Mouse (Mus musculus) embryo, embryonic 9.5 days (tissue): Measurements from ENCODE around the gene Rps6kl1.
"Not testable (repeated sequence)": the region's sequence is repeated elsewhere in the genome, so short reads cannot be mapped to it uniquely, and the experiment has no call there.

ENCODE experiments used
- DNase-seq: peaks from one replicate; pipeline ENCODE4 v3.0.0-alpha.2; 2017; ENCODE audit errors: extremely low spot score

Rps6kl1 gene

DNA sequence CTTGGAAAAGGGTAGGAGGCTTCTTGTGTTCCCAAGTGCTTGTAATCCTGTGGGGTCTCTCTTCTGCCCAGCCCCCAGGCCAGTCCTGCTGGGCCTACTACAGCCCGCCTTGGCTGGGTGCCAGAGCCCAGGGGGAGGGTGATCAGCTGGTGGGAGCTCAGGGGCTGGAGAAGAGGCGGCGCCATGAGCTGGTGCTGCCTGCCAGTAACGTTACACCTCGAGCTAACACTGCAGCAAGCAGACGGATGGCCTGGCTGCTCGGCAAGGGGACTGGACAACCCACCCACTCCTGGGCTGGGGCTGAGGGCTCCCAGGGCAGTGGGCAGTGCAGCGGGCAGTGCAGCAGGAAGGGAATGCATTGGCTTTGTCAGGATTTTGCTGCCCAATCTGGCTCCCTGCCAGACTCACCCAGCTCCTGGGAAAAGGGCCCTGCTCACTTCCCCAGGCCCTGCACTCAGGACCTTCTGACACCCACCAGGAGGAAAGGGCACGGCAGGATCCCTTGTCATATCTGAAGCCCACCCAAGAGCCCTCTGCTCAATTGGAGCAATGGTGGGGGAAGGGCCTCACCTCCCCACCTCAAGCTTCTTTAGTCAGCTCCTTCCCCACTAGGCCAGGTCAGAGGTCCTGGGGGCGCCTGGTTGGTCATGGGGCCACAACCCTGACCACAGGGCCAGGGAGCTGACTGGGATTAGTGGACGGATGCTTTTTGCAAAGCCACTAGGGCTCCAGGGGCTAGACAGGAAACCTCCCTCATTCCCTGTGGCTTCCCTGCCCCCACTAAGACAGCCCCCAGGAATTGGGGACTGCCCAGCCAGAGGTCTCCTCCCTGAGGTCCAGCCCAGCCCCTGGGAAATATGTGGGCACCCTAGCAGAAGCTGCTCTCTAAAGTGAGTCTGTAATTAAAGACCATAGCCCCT, 25.1 kb upstream of the Rps6kl1 start:
- peak; percentile 53 for DNase-seq

DNA sequence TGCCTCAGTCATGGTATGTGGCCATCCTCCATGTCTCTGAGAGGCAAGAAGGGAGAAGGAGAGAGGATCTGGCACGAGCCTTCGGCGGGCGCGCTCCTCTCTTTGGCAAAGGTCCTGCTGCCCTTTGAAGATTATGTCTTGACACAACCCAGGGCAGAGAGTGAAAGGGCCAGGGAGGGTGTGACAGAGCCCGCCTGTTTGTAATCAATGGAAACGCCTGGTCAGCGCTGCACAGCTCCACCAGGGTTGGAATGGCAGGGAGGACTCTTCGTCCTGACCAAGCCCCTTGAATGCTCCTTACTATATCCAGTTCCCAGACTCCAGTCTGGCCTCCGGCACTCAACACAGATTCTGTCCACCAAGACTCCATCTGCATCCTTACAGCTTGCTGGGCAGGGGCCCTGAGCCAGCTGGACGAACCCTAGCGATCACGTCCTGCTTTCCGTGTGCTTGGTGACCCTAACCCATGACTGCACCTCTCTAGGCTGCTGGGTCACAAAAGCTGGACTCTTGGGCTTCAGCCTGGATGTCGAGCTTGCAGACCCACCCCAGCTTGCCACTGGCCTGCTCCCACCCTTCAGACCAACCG, 24.1 kb upstream of the Rps6kl1 start:
- no peak for DNase-seq

DNA sequence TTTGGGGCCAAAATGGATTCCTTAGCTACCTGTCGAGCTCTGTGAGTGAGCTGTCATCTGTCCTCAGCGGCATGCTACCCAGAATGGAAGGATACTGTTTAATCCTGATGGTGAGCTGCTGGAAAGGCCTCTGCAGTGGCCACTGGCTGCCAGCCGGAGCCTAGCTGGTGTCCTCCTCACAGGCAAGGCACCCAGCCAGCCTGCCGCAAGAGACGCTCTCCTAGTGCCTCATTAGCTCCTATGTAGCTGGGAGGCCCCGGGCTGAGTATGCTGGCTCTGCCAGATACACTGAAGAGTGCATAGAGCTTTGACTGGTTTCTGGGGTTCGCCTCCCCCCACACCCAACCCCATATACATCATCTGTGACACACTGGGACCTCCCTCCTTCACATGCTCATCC, 23.0 kb upstream of the Rps6kl1 start:
- DNase-seq: no peak

DNA sequence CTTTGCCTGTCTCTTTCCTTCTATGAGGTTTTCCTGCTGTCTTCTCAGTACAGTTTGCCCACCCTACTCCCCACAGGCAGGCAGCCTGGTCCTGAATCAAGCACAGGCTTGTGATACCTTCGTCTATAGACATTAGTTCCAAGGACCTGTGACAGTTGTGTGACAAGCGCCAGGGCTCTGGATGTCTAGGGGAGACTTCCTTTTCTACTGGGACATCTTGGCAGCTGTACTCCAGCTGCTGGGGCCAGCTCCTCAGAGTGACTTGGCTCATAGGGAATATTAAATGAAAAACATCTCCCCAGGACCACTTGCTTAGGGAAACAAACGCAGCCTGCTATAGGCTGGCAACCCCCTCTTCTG, 19.9 kb upstream of the Rps6kl1 start:
- no peak for DNase-seq

DNA sequence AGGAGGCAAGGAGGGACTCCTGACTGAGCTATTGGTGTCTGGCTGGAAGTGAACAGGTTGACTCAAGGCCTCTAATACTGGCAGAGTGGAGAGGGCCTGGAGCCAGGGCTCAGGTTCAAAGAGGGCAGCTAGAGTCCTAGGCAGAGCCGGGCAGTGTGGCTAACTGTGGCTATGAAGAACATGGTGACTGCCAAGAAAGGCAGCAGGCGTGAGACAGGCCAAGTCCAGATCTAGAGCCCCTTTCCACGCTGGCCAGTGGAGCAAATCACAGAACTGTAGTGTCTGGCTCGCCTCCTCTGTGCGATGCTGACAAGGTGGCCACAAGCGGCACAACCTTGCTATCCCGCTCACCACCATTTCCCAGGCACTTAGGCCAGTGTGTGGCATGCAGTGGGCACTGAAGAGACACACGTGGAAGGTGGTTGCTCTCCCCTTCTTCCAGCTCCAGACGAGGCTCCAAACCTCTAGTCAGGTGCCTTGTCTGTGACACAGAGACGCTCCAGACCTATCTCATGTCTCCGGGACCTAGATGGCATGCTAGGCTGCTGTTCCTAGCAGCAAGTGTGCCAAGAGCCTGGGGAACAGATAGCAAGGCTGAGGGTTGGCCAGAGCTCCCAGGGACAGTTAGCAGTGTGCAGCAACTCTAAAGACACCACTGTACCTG, 19.4 kb upstream of the Rps6kl1 start:
- DNase-seq: no peak

DNA sequence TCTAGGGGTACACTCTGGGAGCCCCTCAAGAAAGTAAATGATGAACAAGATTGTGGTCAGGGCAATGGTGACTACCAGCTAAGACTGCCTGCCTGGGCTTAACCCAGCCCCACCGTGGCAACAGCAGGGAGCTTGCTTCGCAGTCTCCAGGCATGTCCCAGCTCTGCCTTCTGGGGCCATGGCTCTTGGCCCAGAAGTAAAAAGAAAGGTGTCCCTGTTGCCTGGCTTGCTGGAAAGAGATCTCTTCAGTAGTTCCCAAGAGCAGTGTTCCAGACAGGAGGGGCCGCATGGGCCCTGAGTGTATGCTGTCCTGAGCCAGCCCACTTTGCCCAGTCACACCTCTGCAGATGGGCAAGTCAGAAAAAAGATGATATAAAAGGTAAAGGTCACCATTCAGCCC, 18.8 kb upstream of the Rps6kl1 start:
- no peak for DNase-seq

DNA sequence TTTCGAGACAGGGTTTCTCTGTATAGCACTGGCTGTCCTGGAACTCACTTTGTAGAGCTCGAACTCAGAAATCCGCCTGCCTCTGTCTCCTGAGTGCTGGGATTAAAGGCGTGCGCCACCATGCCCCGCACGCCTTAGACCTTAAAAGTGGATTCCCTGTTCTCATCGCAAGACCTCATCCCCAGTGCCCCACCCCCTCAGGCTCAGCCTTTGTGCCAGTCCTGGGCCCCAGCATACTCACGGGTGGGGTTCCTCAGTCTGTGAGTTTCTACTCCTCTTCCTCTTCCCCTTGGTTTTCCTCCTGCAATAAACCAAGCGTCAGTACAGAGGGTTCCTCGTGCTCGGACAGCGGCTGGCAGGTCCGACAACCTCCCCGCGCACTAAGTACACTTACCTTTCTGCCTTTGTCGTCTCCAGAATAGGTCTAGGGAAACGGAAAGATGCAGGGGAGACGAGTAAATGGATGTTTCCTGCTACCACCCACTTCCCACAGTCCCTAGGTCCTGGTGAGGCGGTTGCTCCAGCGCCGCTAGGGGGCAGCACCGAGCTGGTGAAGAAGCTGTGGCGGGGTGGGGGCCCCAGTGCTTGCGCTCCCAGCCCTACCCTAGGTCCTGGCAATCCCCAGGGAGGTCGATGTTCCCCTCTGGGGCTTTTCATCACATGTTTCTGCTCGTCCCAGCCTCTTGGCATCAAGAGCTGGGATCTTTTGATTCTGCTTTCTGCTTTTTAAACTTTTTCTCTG, 18.2 kb upstream of the Rps6kl1 start:
- peak; percentile 78 for DNase-seq

DNA sequence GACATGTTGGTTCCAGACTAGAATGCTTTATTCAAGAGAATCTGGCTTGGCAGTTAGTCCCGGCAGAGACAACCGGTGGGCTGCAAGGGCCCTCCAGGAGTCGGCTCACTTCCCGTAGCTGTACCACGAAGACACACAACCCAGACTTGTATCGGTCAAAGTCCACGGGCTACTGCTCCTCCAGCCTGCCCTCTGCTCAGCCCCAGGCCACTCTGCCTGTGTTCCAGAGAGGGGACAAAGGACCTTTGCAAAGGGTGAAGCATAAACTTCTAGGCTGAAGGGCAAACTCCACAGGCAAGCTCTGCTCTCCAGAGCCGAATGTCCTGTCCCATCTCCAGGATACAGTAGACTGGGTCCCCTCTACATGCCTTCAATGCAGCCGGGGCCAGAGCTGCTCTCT, 15.6 kb upstream of the Rps6kl1 start:
- DNase-seq: no peak

DNA sequence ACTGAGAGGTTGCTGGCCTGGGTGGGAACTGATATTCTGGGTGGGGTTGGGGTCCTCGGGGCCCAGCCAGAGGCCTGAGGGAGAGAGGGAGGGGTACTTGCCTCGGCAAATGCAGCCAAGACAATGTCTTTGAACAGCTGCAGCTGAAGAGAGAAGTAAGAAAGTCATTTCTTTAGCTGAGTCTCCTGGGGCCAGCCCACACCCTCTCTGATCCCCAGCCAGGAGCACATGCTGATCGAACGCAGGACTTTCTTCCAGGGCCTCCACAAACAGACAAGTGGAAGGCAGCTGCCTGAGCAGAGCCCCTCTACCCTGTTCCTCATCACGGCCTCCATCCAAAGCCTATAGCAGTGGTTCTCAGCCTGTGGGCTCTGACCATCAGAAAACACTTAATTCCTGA, 13.9 kb upstream of the Rps6kl1 start:
- DNase-seq: no peak

DNA sequence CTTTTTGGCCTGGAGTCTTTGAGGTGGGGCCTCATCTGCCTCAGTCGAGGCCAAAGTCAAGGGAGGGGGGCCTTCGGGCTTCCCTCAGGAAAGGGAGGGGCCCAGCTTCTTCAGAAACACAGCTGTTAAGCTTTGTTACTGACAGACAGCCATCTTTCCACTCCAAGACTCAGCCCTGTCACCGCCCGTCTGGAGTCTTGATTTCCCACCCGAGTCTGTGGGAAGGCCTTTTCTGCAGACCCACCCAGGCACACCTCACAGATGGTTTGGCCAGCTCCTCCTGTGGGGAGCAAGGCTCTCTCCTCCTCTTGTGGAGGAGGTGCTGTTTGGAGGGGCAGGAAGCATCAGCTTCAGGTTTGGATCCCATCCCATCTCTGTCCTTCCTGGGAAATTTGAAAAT, 8.5 kb upstream of the Rps6kl1 start:
- no peak for DNase-seq

DNA sequence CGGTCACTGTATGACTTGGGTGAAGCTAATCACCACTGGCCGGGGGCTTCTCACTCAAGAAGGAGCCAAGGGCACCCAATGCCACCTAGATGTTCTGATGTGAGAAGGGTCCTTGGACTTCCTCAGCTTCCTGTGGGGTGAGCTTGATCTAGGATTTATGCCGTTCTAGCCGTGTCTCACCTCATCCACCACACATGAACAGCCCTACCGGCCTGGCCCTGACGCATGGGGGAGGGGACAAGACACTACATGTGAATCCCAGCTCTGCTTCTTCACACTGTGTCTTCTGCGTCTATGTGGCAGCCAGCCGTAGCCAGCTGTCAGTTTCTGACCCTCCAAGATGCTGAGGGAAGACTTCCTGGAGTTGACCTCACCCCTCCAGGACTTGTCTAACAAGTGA, 7.7 kb upstream of the Rps6kl1 start:
- no peak for DNase-seq

DNA sequence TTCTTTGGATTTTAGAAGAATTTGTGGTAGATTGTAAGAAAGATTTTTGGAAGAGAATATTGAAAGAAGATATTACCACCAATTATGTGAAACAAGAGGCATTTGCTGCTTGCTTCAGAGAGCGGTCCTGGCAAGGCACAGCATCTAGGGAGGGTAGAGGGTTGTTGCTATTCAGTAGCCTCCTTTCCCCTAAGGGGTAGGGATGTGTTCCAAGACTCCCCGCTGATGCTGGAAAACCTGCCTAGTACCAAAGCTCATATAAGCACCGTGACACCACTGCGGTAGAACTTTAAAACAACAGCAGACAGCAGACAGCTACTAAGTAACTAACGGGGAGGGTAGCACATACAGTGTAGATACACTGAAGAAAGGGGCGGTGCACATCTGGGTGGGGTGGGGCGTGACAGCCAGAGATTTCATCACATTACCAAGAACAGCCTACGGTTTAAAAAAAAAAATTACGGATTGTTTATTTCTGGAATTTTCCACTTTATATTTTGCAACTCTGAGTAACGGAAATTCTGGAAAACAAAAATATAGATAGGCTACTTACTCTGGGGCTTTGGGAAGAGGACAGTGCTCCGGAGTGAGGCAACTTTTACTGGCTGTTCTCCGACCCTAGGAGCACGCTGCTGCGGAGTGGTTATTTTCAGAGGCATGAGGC, 6.9 kb upstream of the Rps6kl1 start:
- DNase-seq: no peak

DNA sequence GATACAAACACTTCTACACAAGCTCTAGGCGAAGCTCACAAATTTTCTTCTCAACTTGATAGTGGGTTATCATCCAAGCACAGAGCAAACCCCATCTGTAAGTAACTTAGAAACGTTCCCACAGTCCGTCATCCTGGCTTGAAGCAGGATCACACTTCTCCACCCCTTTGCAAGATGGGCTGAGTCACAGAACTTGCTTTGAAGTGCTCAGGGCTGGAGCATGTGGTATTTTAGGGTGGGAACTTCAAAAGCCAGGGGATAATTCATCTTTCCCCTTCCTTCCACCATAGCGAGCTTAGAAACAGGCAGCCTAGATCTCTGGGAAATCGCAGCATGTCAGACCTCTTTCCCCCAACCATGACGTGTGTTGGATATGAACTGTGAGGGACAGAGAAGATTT, 5.3 kb upstream of the Rps6kl1 start:
- DNase-seq: no peak

DNA sequence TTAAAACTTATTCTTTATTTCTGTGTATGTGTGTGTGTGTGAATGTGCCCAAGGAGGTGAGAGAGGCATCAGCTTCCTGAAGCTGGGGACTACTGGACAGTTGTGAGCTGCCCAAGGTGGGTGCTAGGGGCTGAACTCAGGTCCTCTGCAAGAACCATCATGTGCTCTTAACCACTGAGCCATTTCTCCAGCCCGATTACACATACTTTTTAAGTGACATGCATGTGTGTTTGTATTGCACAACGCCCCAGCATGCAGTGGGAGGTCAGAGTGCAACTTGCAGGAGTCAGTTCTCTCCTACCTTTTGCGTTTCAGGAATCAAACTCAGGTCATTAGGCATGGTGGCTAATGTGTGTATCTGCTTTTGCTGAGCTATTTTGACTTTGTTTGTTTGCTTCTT, 1.9 kb upstream of the Rps6kl1 start:
- no peak for DNase-seq

DNA sequence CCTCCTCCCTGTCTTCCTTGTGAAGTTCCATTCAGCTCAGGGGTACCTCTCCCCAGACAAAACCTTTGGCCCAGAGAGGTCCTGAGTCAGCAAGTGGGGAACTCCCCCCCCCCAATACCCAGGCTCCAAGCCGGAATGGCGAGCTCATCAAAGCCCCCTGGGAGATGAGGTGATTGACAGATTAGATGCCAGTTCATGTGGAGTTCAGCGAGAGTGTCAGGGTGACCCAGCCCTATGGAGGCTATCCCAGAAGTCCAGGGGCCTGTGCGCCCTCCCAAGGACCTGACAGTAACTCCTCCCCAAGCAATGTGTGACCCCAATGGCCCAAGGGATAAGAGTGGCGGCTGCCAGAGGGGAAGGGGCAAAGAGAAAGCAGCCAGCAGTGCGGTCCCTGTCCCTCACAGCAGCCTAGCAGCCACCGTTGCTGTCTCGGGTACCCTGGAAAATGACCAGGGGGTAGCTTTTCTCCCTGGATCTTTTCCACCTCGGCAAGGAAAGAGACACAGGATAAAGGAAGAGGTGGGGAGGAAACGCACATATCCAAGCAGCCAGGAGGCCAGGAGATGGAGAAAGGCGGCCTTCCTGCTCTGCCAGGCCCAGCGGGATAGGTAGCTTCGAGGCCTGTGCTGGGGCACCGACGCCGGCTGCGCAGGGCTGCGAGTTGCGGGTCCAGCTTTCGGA, 603 bp downstream of the Rps6kl1 start:
- DNase-seq: no peak

DNA sequence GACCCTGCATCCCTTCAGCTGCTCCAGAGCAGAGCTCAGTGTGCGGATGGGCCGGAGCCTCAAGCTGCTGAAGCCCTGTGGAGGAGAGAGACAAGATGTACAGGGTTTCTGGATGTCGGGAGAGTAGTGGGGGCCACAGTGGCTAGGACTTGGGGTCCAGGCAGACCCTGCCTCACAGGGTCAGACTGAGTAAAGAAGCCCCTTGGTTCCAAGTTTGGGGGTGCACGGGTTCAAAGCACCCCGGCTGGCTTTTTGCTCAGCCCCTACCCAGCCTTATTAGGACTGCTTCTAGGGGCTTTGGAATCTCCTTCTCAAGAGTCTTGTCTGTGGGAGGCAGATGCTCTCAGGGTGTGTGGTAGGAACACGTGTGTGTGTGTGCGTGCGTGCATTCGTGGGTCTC, 4.2 kb downstream of the Rps6kl1 start:
- DNase-seq: no peak

DNA sequence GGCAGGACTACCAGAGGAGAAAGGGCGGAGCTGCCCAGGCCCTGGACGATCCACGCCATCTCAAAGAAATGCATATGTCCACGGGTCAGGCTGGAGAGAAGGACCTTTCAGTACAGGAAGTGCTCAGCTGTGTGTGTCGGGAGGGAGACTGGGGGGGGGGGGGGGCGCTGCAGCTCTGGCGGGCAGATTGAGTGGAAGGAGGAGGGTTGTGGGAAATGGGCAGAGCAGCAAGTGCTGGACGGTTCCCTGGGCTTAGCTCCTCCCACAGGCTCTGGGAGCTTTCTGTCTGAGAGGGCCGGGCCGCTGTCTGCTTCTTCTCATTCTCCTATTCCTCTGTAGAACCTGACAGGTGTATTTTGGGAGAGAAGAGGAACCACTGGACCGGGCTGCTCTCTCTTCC, 4.7 kb downstream of the Rps6kl1 start:
- no peak for DNase-seq

DNA sequence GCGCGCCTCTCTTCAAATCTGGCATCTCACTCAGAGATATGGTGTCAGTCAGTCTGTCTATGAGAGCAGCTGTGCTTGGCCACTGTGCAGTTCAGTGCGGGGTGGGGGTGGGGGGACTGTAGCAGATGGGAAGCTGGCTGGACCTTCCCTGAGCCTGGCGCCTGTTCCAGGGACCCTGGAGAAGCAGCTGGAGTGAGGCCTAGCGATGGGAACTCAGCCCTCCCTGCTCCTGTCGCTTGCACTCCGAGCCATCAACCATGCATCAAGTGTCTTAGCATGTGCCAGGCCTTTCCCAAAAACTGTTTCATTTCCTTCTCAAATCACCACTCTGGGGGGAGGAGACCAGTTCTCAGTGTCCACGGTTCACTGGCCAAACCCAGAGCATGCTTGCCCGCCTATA, 5.4 kb downstream of the Rps6kl1 start:
- DNase-seq: no peak

DNA sequence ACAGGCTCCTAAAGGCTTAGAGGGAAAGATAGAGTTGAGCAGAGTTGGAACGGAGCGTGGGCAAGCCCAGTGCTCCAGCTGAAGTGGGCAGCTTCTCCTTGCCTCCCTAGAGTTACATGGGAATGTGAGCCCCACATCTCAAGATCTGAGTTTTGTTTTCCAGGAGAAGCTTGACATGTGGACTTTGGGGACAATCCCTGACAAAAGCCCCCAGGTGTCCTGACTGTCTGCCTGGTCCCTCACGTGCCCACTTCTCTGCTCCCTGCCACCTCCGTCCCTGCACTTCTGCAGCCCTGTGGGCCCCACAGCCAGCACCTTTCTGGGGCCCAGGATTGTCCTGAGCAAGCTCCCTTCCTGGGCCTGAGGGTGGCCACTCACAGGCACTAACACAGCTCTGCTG, 6.2 kb downstream of the Rps6kl1 start:
- DNase-seq: no peak

DNA sequence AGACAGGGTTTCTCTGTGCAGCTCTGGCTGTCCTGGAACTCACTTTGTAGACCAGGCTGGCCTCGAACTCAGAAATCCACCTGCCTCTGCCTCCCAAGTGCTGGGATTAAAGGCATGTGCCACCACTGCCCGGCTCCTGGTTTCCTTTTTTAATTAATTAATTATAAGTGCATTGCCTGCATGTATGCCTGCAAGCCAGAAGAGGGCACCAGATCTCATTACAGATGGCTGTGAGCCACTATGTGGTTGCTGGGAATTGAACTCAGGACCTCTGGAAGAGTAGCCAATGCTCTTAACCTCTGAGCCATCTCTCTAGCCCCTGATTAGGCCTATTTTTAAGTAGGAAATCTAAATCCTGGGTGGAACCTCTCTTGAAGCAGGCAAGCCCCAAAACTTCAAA, 6.8 kb downstream of the Rps6kl1 start:
- not testable (repeated sequence) for DNase-seq

DNA sequence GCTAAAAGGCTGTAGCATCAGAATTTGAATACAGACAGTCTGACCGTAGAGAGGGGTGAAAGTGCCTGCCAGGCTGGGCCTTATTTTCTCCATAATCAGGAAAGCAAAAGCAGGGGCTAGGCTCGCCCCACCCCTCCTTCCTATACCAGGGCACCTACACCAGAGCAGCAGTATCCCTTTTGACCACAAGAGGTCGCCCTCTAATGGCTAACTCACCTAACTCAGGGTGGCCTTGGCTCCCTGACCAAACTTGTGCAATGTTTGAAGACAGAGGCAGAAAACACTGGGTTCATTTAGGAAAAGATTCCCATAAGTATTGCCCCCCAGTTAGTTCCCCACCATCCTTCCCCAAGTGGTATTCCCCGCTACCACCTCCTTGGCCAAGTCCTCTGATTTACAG, 8.3 kb downstream of the Rps6kl1 start:
- peak; percentile 86 for DNase-seq
